Mouse (Mus musculus) forebrain, postnatal 0 days (tissue): ENCODE results near the gene Pikfyve. TPM values are rescaled to one million over a fixed set of nuclear protein-coding genes. Genes with fewer than 3 reads are reported as not detected.

Experiments used
- ATAC-seq: fragments of 200-750 bp; cut with Nextera tagmentation; 2 replicates; pipeline ENCODE4 v1.8.0; 2017; ENCODE audit warnings: mild to moderate bottlenecking, moderate library complexity
- DNase-seq: peaks from one replicate; pipeline ENCODE4 v3.0.0-alpha.2; 2015
- H3K27ac ChIP-seq: fragments of 300-500 bp; sonication (generic); 2 replicates; pipeline ENCODE4 v1.5.1; 2014; ENCODE audit warnings: low read depth, mild to moderate bottlenecking, antibody characterized with exemption, low read length, moderate library complexity, mixed read lengths
- H3K27me3 ChIP-seq: fragments of 300-500 bp; sonication (generic); 2 replicates; pipeline ENCODE4 v1.6.1; 2014; ENCODE audit warnings: mild to moderate bottlenecking, low read length, mixed read lengths; ENCODE audit not compliant: insufficient read depth
- H3K36me3 ChIP-seq: fragments of 300-500 bp; sonication (generic); 2 replicates; pipeline ENCODE4 v1.6.1; 2014; ENCODE audit warnings: mild to moderate bottlenecking, moderate library complexity; ENCODE audit not compliant: insufficient read depth
- H3K4me1 ChIP-seq: fragments of 300-500 bp; sonication (generic); 2 replicates; pipeline ENCODE4 v1.6.1; 2014; ENCODE audit warnings: antibody characterized with exemption; ENCODE audit not compliant: insufficient read depth
- H3K4me2 ChIP-seq: fragments of 300-500 bp; sonication (generic); 2 replicates; pipeline ENCODE4 v1.6.1; 2014; ENCODE audit warnings: low read depth, mild to moderate bottlenecking, moderate library complexity
- H3K4me3 ChIP-seq: fragments of 300-500 bp; sonication (generic); 2 replicates; pipeline ENCODE4 v1.5.1; 2014; ENCODE audit warnings: low read depth, low read length, mixed read lengths
- H3K9ac ChIP-seq: fragments of 300-500 bp; sonication (generic); 2 replicates; pipeline ENCODE4 v1.6.1; 2014; ENCODE audit warnings: mild to moderate bottlenecking
- H3K9me3 ChIP-seq: fragments of 300-500 bp; sonication (generic); 2 replicates; pipeline ENCODE4 v1.6.1; 2016; ENCODE audit warnings: low read length
- CTCF ChIP-seq: sonication (generic); IDR thresholded peaks from 2 replicates; pipeline ENCODE4 v1.5.1; 2016; ENCODE audit warnings: antibody characterized with exemption, control low read depth, low read depth
- WGBS: fragments of 180-500 bp; shearing (Covaris S2); extraction: QIAGEN DNeasy Blood & Tissue Kit; methylation state at CpG from one replicate; pipeline ENCODE4 v1.1.7; 2014; 5-methylcytosine and 5-hydroxymethylcytosine counted together
- polyA plus RNA-seq: library from polyadenylated mRNA; unstranded; fragments of >200 nt; fragmentation: Nextera tagmentation; extraction: Ambion mirVana; gene quantifications from 2 replicates; pipeline ENCODE4 v1.2.1, GENCODE M21; 2015
- total RNA-seq: library from RNA; depleted of rRNA; stranded (reverse); fragments of >200 nt; gene quantifications from 2 replicates; pipeline ENCODE4 v1.2.3, GENCODE M21; 2014; rRNA removed

Pikfyve gene
- total RNA-seq = 33.6 and 42.6 TPM in 2 replicates
- 8.3 and 9.9 TPM in 2 replicates for polyA plus RNA-seq

DNA sequence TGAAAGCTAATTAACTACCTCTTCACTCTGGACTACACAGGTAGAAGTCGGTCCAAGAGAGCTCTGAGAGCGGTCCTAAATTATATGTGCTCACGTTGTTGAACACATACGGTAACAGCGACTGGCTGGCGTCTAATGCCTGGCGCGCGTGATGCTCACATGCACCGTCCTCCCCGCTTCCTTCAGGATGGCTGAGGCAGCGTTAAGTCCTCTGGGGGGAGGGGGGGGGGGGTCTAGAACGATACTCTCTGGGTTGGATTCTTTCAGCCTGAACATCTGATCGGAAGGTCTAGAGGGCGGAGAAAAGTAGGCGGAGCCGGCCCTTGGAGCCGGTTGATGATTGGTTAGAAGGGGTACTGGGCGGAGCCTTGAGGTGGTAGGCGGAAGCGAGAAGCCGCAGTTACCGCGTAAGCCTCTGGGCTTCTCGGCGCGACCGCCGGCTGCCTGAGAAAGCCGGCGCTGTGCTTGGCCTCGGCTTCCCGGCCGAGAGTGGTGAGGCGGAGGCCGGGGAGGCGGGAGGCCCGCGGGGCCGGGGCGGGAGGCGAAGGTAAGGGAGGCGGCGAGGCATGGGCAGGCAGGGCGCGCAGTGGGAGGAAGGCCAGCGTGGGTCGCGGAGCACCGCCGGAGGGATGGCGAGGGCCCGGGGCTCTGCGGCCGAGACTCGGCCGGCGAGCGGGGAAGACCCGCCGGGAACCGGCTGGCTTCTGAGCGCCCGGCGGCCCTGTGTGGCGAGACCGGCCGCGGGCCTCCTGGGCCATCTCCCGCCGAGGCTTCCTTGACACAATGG is at the start of gene Pikfyve, which contains the start of gene Idh1:
Pikfyve (plus strand) TSS at position 397 of the 787 bp plus-strand sequence.
Idh1 (minus strand) TSS at position 214 of the 787 bp plus-strand sequence.
- DNase-seq = peak; percentile 99
- Histone ChIP-seq H3K4me3 (peak within 1 kb of the TSS; percentile 85), H3K4me1 (no peaks in the 10 kb centered on the region), H3K36me3 (no peaks in the 10 kb centered on the region; the same call in 1 of the 2 replicates), H3K27ac (peak within 1 kb of the TSS; percentile 85), H3K27me3 (no peaks in the 10 kb centered on the region), H3K9me3 (no peaks in the 10 kb centered on the region), H3K4me2 (peak within 1 kb of the TSS; percentile 54), H3K9ac (peak within 1 kb of the TSS; percentile 79)
- peak; percentile 50 for TF ChIP-seq CTCF
- 2% methylated on average over 69 of the region's 71 CpGs for WGBS
- peak; percentile 100 for ATAC-seq

DNA sequence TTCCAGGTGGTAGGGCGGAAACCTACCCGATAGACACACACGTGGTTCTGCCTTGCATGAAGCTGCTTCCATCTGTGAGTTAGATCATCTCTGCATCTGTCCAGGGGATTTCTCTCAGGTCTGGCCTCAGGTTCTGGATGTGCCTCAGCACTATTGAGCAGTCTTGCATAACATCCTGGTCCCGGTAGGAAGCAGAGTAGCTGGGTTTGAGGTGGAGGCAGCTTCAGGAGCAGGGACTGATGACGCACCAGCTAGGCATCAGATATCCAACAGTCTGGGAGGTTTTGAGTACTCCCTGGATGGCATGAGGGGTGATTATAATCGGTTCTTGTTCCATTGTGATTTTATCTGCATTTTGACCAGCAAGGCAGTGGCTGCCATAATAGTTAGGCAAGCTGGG is 48.9 kb upstream of the Pikfyve start:
- H3K4me3 ChIP-seq = no peak overlapping the region
- no peaks in the 10 kb centered on the region for H3K9me3 ChIP-seq
- 90% methylated on average over 6 of the region's 6 CpGs for WGBS
- DNase-seq (no peak), ATAC-seq (no peak)
- H3K36me3 ChIP-seq = no peaks in the 10 kb centered on the region
- H3K27ac ChIP-seq = no peak overlapping the region
- no peak overlapping the region for H3K9ac ChIP-seq
- no peak overlapping the region for H3K4me2 ChIP-seq
- H3K4me1 ChIP-seq = no peaks in the 10 kb centered on the region
- no peak for TF ChIP-seq CTCF
- no peaks in the 10 kb centered on the region for H3K27me3 ChIP-seq

DNA sequence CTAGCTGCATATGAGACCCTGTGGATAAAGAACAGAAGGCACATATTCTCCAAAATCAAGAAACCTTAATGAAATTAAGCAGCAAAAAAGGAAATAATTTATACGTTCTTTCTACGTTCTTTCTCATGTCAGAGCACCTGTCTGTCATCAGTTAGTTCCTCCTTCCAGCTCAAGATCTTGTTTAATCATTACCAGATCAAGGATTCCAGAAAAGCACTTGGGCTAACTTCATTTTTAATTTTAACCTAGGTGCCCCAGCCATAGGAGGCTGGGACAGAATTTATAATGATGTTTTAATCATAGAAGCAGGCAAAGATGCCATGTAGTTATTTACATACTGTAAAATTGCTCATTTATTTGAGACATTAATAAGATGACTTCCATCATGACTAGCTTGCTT is 41.7 kb upstream of the Pikfyve start:
- DNase-seq = no peak
- Histone ChIP-seq H3K27ac (no peak overlapping the region), H3K9me3 (no peaks in the 10 kb centered on the region), H3K4me2 (no peak overlapping the region), H3K27me3 (no peaks in the 10 kb centered on the region), H3K4me1 (no peaks in the 10 kb centered on the region), H3K36me3 (no peaks in the 10 kb centered on the region), H3K4me3 (no peak overlapping the region), H3K9ac (no peak overlapping the region)
- TF ChIP-seq CTCF = no peak
- no peak for ATAC-seq
- 91% methylated on average over 2 of the region's 2 CpGs for WGBS

DNA sequence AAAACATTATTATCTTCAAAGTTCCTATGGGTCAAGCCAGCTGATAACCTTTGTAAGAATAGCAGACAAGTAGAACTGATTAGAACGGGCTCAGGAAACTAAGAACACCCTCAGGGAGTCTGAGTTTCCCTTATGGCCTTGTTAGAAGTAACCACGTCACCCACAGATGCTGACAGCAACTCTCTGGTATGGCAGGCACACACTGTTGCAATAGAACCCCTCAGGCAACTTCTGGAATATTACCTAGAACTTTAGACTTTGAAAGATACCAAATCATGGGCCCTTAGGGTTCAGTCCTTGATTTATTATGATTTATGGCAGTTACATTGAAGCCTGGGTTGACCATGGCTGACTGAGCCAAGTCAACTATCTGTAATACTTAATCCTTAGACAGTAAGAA is 39.9 kb upstream of the Pikfyve start:
- 75% methylated on average over 2 of the region's 2 CpGs for WGBS
- Histone ChIP-seq H3K36me3 (no peaks in the 10 kb centered on the region), H3K9ac (no peak overlapping the region), H3K4me1 (no peaks in the 10 kb centered on the region), H3K4me2 (no peak overlapping the region), H3K27me3 (no peaks in the 10 kb centered on the region), H3K27ac (no peak overlapping the region), H3K4me3 (no peak overlapping the region), H3K9me3 (no peaks in the 10 kb centered on the region)
- ATAC-seq = no peak
- TF ChIP-seq CTCF = no peak
- DNase-seq = no peak

DNA sequence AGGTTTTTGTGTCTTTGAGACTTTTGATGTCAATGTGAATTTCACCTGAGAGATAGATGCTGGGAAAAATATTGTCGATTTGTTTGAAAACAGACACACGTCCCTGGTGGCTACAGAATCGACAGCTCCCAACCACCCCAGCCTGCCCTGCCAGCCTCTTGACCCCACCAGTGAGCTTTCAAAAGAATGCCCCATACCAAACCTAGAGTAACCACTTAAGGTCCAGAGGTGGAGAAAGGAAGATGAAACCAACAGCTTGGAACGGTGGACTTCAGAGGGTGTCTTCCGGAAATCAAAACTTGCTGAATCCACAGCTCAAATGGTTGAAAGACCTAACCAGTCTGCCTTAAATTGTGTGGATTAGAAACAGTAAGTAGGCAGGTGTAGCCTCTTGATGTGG is 39.2 kb upstream of the Pikfyve start:
- no peak overlapping the region for H3K4me3 ChIP-seq
- no peak for TF ChIP-seq CTCF
- DNase-seq = no peak
- no peaks in the 10 kb centered on the region for H3K36me3 ChIP-seq
- H3K4me2 ChIP-seq = no peak overlapping the region
- no peaks in the 10 kb centered on the region for H3K4me1 ChIP-seq
- ATAC-seq = no peak
- H3K27me3 ChIP-seq = no peaks in the 10 kb centered on the region
- WGBS = 96% methylated on average over 5 of the region's 5 CpGs
- no peak overlapping the region for H3K27ac ChIP-seq
- H3K9me3 ChIP-seq = no peaks in the 10 kb centered on the region
- H3K9ac ChIP-seq = no peak overlapping the region

DNA sequence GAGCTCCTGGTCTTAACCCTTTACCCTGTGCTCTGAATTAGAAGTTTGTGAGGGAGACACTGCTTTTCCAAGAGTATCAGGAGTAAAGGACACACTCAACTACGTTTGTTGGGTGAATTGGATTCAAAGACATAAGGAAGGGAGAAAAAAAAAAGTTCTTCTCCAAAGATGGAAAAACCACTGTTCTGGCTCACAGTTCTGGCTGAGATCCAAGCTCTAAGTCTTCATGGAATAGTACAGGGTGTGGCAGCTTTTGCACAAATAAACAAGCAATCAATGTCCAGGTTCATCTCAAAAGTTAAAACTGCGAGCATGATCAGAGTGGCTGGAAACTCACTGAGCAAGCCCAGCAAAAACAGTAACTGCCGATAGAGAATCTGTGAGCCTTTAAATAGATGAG is 38.5 kb upstream of the Pikfyve start:
- 72% methylated on average over 3 of the region's 3 CpGs for WGBS
- Histone ChIP-seq H3K4me1 (no peaks in the 10 kb centered on the region), H3K27me3 (no peaks in the 10 kb centered on the region), H3K4me2 (no peak overlapping the region), H3K4me3 (no peak overlapping the region), H3K9me3 (no peaks in the 10 kb centered on the region), H3K36me3 (no peaks in the 10 kb centered on the region), H3K9ac (no peak overlapping the region), H3K27ac (no peak overlapping the region)
- no peak for ATAC-seq
- no peak for DNase-seq
- TF ChIP-seq CTCF = no peak

DNA sequence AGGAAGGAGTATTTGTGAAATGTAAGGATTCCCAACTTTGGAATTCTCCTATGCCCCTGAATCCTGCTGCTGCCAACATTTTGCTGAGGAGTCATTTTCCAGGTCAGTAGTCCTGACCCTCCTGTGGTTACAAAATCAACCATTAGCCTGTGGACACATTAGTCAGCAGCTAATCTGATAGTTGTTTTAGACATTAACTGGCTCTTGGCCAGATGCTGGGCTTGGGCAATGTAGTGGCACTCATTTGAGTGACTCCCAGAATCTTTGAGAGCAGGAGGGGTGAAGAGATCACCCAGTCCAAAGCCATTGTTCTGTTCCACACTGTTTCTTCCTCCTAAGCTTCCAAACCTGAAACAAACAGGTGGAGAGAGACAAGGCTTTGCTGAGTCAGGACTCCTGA is 31.7 kb upstream of the Pikfyve start:
- H3K9me3 ChIP-seq = no peaks in the 10 kb centered on the region
- no peaks in the 10 kb centered on the region for H3K4me1 ChIP-seq
- no peaks in the 10 kb centered on the region for H3K27me3 ChIP-seq
- H3K4me2 ChIP-seq = no peak overlapping the region
- TF ChIP-seq CTCF = no peak
- DNase-seq (no peak), ATAC-seq (no peak)
- H3K4me3 ChIP-seq = no peak overlapping the region
- H3K27ac ChIP-seq = no peak overlapping the region
- H3K36me3 ChIP-seq = peaks cover 18% of the 10 kb centered on the region
- no peak overlapping the region for H3K9ac ChIP-seq
